Mouse (Mus musculus) heart, postnatal 0 days (tissue): ENCODE measurements around the gene Palm2. TPM values are rescaled to one million over a fixed set of nuclear protein-coding genes. Genes with fewer than 3 reads are reported as not detected.

Experiments used
- ATAC-seq: fragments of 200-750 bp; cut with Nextera tagmentation; 2 replicates; pipeline ENCODE4 v1.8.0; 2017; ENCODE audit warnings: low read depth, moderate number of reproducible peaks, moderate library complexity; ENCODE audit not compliant: insufficient read depth
- DNase-seq: peaks from one replicate; pipeline ENCODE4 v3.0.0-alpha.2; 2016; ENCODE audit warnings: low spot score
- H3K27ac ChIP-seq: fragments of 300-500 bp; sonication (generic); 2 replicates; pipeline ENCODE4 v1.5.1; 2014; ENCODE audit warnings: low read depth, mild to moderate bottlenecking
- H3K27me3 ChIP-seq: fragments of 300-500 bp; sonication (generic); 2 replicates; pipeline ENCODE4 v1.6.1; 2014; ENCODE audit warnings: low read length, mixed read lengths; ENCODE audit not compliant: control insufficient read depth, insufficient read depth
- H3K36me3 ChIP-seq: fragments of 300-500 bp; sonication (generic); replicated peaks from 2 replicates; pipeline ENCODE4 v1.6.1; 2014; ENCODE audit warnings: low read length, mixed read lengths; ENCODE audit not compliant: control insufficient read depth, insufficient read depth
- H3K4me1 ChIP-seq: fragments of 300-500 bp; sonication (generic); 2 replicates; pipeline ENCODE4 v1.6.1; 2014; ENCODE audit warnings: antibody characterized with exemption; ENCODE audit not compliant: control insufficient read depth, insufficient read depth
- H3K4me2 ChIP-seq: fragments of 300-500 bp; sonication (generic); 2 replicates; pipeline ENCODE4 v1.6.1; 2014; ENCODE audit warnings: low read depth, mild to moderate bottlenecking, low read length, moderate library complexity
- H3K4me3 ChIP-seq: fragments of 300-500 bp; sonication (generic); 2 replicates; pipeline ENCODE4 v1.5.1; 2014; ENCODE audit warnings: low read depth, low read length
- H3K9ac ChIP-seq: fragments of 300-500 bp; sonication (generic); replicated peaks from 2 replicates; pipeline ENCODE4 v1.6.1; 2014; ENCODE audit warnings: low read depth, low read length, mixed read lengths
- H3K9me3 ChIP-seq: fragments of 300-500 bp; sonication (generic); replicated peaks from 2 replicates; pipeline ENCODE4 v1.6.1; 2016; ENCODE audit warnings: low read length; ENCODE audit not compliant: control insufficient read depth
- CTCF ChIP-seq: IDR thresholded peaks from 2 replicates; pipeline ENCODE4 v1.5.1; 2016; ENCODE audit warnings: antibody characterized with exemption, control low read depth, low read depth
- EP300 ChIP-seq: IDR thresholded peaks from 2 replicates; pipeline ENCODE4 v1.6.1; 2016; ENCODE audit warnings: antibody characterized with exemption, low read depth
- WGBS: fragments of 180-500 bp; shearing (Covaris S2); extraction: QIAGEN DNeasy Blood & Tissue Kit; methylation state at CpG from one replicate; pipeline ENCODE4 v1.1.7; 2014; 5-methylcytosine and 5-hydroxymethylcytosine counted together
- polyA plus RNA-seq: library from polyadenylated mRNA; unstranded; fragments of >200 nt; fragmentation: Nextera tagmentation; extraction: Ambion mirVana; gene quantifications from 2 replicates; pipeline ENCODE4 v1.2.1, GENCODE M21; 2015
- total RNA-seq: library from RNA; depleted of rRNA; stranded (reverse); fragments of >200 nt; gene quantifications from 2 replicates; pipeline ENCODE4 v1.2.3, GENCODE M21; 2014; ENCODE audit warnings: low replicate concordance

Palm2 gene
- total and polyA plus RNA-seq, 2 experiments from 2014 or later, result 6.6 to 12.6 TPM

- no peaks in the 10 kb centered on the region for H3K36me3 ChIP-seq
- no peaks in the 10 kb centered on the region for H3K27me3 ChIP-seq
- TF ChIP-seq CTCF (no peak), EP300 (no peak; the same call in 1 of the 2 replicates)
- peak; percentile 68 for DNase-seq
- peak; percentile 59 for ATAC-seq
- H3K9me3 ChIP-seq, result no peaks in the 10 kb centered on the region
- no peak overlapping the region for H3K4me3 ChIP-seq
- 16% methylated on average over 3 of the region's 3 CpGs for WGBS
- H3K27ac ChIP-seq, result peak overlapping the region; percentile 57
- peaks cover 24% of the 10 kb centered on the region for H3K4me1 ChIP-seq
- H3K9ac ChIP-seq, result no peak overlapping the region
- no peak overlapping the region for H3K4me2 ChIP-seq
Observed at GRCm38 (mm10) chr4:57606258-57606657, 172.2 kb downstream of the Palm2 start.

- TF ChIP-seq CTCF (peak; percentile 78), EP300 (no peak)
- Histone ChIP-seq H3K4me2 (no peak overlapping the region), H3K9ac (no peak overlapping the region), H3K9me3 (no peaks in the 10 kb centered on the region), H3K27me3 (no peaks in the 10 kb centered on the region), H3K4me1 (peaks cover 31% of the 10 kb centered on the region), H3K27ac (peak overlapping the region; percentile 57), H3K4me3 (no peak overlapping the region), H3K36me3 (no peaks in the 10 kb centered on the region)
- ATAC-seq, result peak; percentile 71
- DNase-seq, result peak; percentile 90
- WGBS, result 26% methylated on average over 22 of the region's 22 CpGs
Observed at GRCm38 (mm10) chr4:57607247-57607942, 173.3 kb downstream of the Palm2 start.

- peaks cover 23% of the 10 kb centered on the region for H3K4me1 ChIP-seq
- no peak overlapping the region for H3K4me3 ChIP-seq
Observed at GRCm38 (mm10) chr4:57611303-57612077, 177.4 kb downstream of the Palm2 start.

GRCm38 (mm10) chr4:57612716-57613115 lies 178.7 kb downstream of the Palm2 start:
- H3K27me3 ChIP-seq, result no peaks in the 10 kb centered on the region
- H3K4me1 ChIP-seq, result peaks cover 15% of the 10 kb centered on the region
- no peaks in the 10 kb centered on the region for H3K36me3 ChIP-seq
- no peaks in the 10 kb centered on the region for H3K9me3 ChIP-seq
- TF ChIP-seq CTCF, result no peak
- TF ChIP-seq EP300, result no peak
- 67% methylated on average over 5 of the region's 5 CpGs for WGBS
- DNase-seq (no peak), ATAC-seq (no peak)
- H3K27ac ChIP-seq, result peak overlapping the region; percentile 52; the same call in 1 of the 2 replicates
- H3K4me3 ChIP-seq, result no peak overlapping the region
- no peak overlapping the region for H3K9ac ChIP-seq
- no peak overlapping the region for H3K4me2 ChIP-seq

More at GRCm38 (mm10) chr4:57611303-57612077, 177.4 kb downstream of the Palm2 start:
- Histone ChIP-seq H3K4me2 (peak overlapping the region; percentile 20; the same call in 1 of the 2 replicates), H3K27me3 (no peaks in the 10 kb centered on the region), H3K9ac (no peak overlapping the region), H3K9me3 (no peaks in the 10 kb centered on the region), H3K36me3 (no peaks in the 10 kb centered on the region), H3K27ac (peak overlapping the region; percentile 52)
- WGBS, result 45% methylated on average over 17 of the region's 17 CpGs
- TF ChIP-seq EP300, result no peak
- no peak for TF ChIP-seq CTCF
- no peak for DNase-seq
- ATAC-seq, result no peak

GRCm38 (mm10) chr4:57614686-57615085 lies 180.6 kb downstream of the Palm2 start:
- WGBS, result 94% methylated on average over 4 of the region's 4 CpGs
- Histone ChIP-seq H3K4me2 (no peak overlapping the region), H3K36me3 (no peaks in the 10 kb centered on the region), H3K27me3 (no peaks in the 10 kb centered on the region), H3K4me3 (no peak overlapping the region), H3K27ac (no peak overlapping the region), H3K9ac (no peak overlapping the region), H3K9me3 (peaks cover 4% of the 10 kb centered on the region), H3K4me1 (peaks cover 15% of the 10 kb centered on the region)
- no peak for DNase-seq
- no peak for ATAC-seq
- TF ChIP-seq CTCF, result no peak
- TF ChIP-seq EP300, result no peak
